Mouse (Mus musculus) midbrain, postnatal 0 days (tissue): ENCODE data around the gene Apba2. TPM values are rescaled to one million over a fixed set of nuclear protein-coding genes. Genes with fewer than 3 reads are reported as not detected.

Experiments
- ATAC-seq: fragments of 200-750 bp; cut with Nextera tagmentation; 2 replicates; pipeline ENCODE4 v1.8.0; 2017; ENCODE audit warnings: moderate number of reproducible peaks, mild to moderate bottlenecking, moderate TSS enrichment, moderate library complexity; ENCODE audit not compliant: low FRiP score
- DNase-seq: peaks from one replicate; pipeline ENCODE4 v3.0.0-alpha.2; 2015; ENCODE audit warnings: low spot score
- H3K27ac ChIP-seq: fragments of 300-500 bp; sonication (generic); 2 replicates; pipeline ENCODE4 v1.5.1; 2014; ENCODE audit warnings: low read depth, mild to moderate bottlenecking, low read length, mixed read lengths
- H3K27me3 ChIP-seq: fragments of 300-500 bp; sonication (generic); 2 replicates; pipeline ENCODE4 v1.6.1; 2014; ENCODE audit warnings: low read length, control low read depth, mixed read lengths; ENCODE audit not compliant: insufficient read depth
- H3K36me3 ChIP-seq: fragments of 300-500 bp; sonication (generic); 2 replicates; pipeline ENCODE4 v1.6.1; 2014; ENCODE audit warnings: low read length, control low read depth, mixed read lengths; ENCODE audit not compliant: insufficient read depth
- H3K4me1 ChIP-seq: fragments of 300-500 bp; sonication (generic); 2 replicates; pipeline ENCODE4 v1.6.1; 2014; ENCODE audit warnings: mild to moderate bottlenecking, control low read depth, antibody characterized with exemption, low read length, mixed read lengths; ENCODE audit not compliant: insufficient read depth
- H3K4me2 ChIP-seq: fragments of 300-500 bp; sonication (generic); 2 replicates; pipeline ENCODE4 v1.6.1; 2014; ENCODE audit warnings: low read depth, mild to moderate bottlenecking, low read length, mixed read lengths; ENCODE audit not compliant: poor library complexity, severe bottlenecking
- H3K4me3 ChIP-seq: fragments of 300-500 bp; sonication (generic); 2 replicates; pipeline ENCODE4 v1.5.1; 2014; ENCODE audit warnings: low read depth, mild to moderate bottlenecking, low read length, moderate library complexity
- H3K9ac ChIP-seq: fragments of 300-500 bp; sonication (generic); replicated peaks from 2 replicates; pipeline ENCODE4 v1.6.1; 2014; ENCODE audit warnings: mild to moderate bottlenecking, low read length, moderate library complexity, mixed read lengths; ENCODE audit not compliant: poor library complexity, severe bottlenecking
- H3K9me3 ChIP-seq: fragments of 300-500 bp; sonication (generic); 2 replicates; pipeline ENCODE4 v1.6.1; 2016; ENCODE audit warnings: low read length, control low read depth
- CTCF ChIP-seq: IDR thresholded peaks from 2 replicates; pipeline ENCODE4 v1.5.1; 2016; ENCODE audit warnings: antibody characterized with exemption, mild to moderate bottlenecking
- WGBS: fragments of 180-500 bp; shearing (Covaris S2); extraction: QIAGEN DNeasy Blood & Tissue Kit; methylation state at CpG from one replicate; pipeline ENCODE4 v1.1.7; 2014; 5-methylcytosine and 5-hydroxymethylcytosine counted together
- polyA plus RNA-seq: library from polyadenylated mRNA; unstranded; fragments of >200 nt; fragmentation: Nextera tagmentation; extraction: Ambion mirVana; gene quantifications from 2 replicates; pipeline ENCODE4 v1.2.1, GENCODE M21; 2015
- total RNA-seq: library from RNA; depleted of rRNA; stranded (reverse); fragments of >200 nt; gene quantifications from 2 replicates; pipeline ENCODE4 v1.2.3, GENCODE M21; 2014

Gene Apba2
- total and polyA plus RNA-seq, 2 experiments from 2014 or later = 199 to 374 TPM

- Histone ChIP-seq H3K27ac (no peak overlapping the region), H3K9me3 (no peaks in the 10 kb centered on the region), H3K4me3 (no peak overlapping the region), H3K4me1 (peaks cover 11% of the 10 kb centered on the region; the same call in 1 of the 2 replicates), H3K9ac (no peak overlapping the region), H3K36me3 (peaks cover 6% of the 10 kb centered on the region; the same call in 1 of the 2 replicates), H3K27me3 (no peaks in the 10 kb centered on the region), H3K4me2 (no peak overlapping the region)
- no peak for ATAC-seq
- DNase-seq = no peak
- 96% methylated on average over 6 of the region's 6 CpGs for WGBS
- no peak for TF ChIP-seq CTCF
Measured at GRCm38 (mm10) chr7:64694937-64695336, 193.4 kb downstream of the Apba2 start.

- no peak overlapping the region; the same call in 1 of the 2 replicates for H3K4me2 ChIP-seq
- H3K4me1 ChIP-seq = peaks cover 11% of the 10 kb centered on the region; the same call in 1 of the 2 replicates
- ATAC-seq (peak; percentile 25; the same call in 1 of the 2 replicates), DNase-seq (peak; percentile 74)
- no peak overlapping the region for H3K9ac ChIP-seq
- peaks cover 6% of the 10 kb centered on the region; the same call in 1 of the 2 replicates for H3K36me3 ChIP-seq
- peak overlapping the region; percentile 18; the same call in 1 of the 2 replicates for H3K27ac ChIP-seq
- H3K4me3 ChIP-seq = no peak overlapping the region
- TF ChIP-seq CTCF = no peak
- no peaks in the 10 kb centered on the region for H3K27me3 ChIP-seq
- H3K9me3 ChIP-seq = no peaks in the 10 kb centered on the region
- 37% methylated on average over 14 of the region's 14 CpGs for WGBS
Measured at GRCm38 (mm10) chr7:64696521-64697281, 195.2 kb downstream of the Apba2 start.

- ATAC-seq (no peak), DNase-seq (peak; percentile 31)
Measured at GRCm38 (mm10) chr7:64697791-64698337, 196.4 kb downstream of the Apba2 start.

GRCm38 (mm10) chr7:64704060-64704595 is 202.6 kb downstream of the Apba2 start:
- no peaks in the 10 kb centered on the region for H3K27me3 ChIP-seq
- H3K4me2 ChIP-seq = no peak overlapping the region
- TF ChIP-seq CTCF = no peak
- no peak overlapping the region for H3K4me3 ChIP-seq
- no peak for DNase-seq
- no peak overlapping the region for H3K9ac ChIP-seq
- no peaks in the 10 kb centered on the region for H3K9me3 ChIP-seq
- no peak overlapping the region for H3K27ac ChIP-seq
- ATAC-seq = no peak
- peaks cover 4% of the 10 kb centered on the region; the same call in 1 of the 2 replicates for H3K4me1 ChIP-seq
- H3K36me3 ChIP-seq = no peaks in the 10 kb centered on the region
- 87% methylated on average over 5 of the region's 5 CpGs for WGBS

More at GRCm38 (mm10) chr7:64697791-64698337, 196.4 kb downstream of the Apba2 start:
- H3K4me1 ChIP-seq = peaks cover 11% of the 10 kb centered on the region; the same call in 1 of the 2 replicates
- H3K9ac ChIP-seq = no peak overlapping the region
- H3K4me2 ChIP-seq = no peak overlapping the region
- no peak for TF ChIP-seq CTCF
- no peaks in the 10 kb centered on the region for H3K27me3 ChIP-seq
- H3K4me3 ChIP-seq = no peak overlapping the region
- H3K36me3 ChIP-seq = peaks cover 6% of the 10 kb centered on the region; the same call in 1 of the 2 replicates
- no peaks in the 10 kb centered on the region for H3K9me3 ChIP-seq
- no peak overlapping the region for H3K27ac ChIP-seq
- 54% methylated on average over 6 of the region's 6 CpGs for WGBS

GRCm38 (mm10) chr7:64708176-64708575 is 206.7 kb downstream of the Apba2 start:
- 0 out of 2 replicates have a peak overlapping the region, but pooled peaks have one; percentile 8 for H3K9ac ChIP-seq
- H3K27me3 ChIP-seq = no peaks in the 10 kb centered on the region
- H3K4me2 ChIP-seq = no peak overlapping the region
- no peak for ATAC-seq
- TF ChIP-seq CTCF = no peak
- no peak for DNase-seq
- H3K27ac ChIP-seq = no peak overlapping the region
- no peak overlapping the region for H3K4me3 ChIP-seq
- WGBS = 47% methylated on average over 4 of the region's 4 CpGs
- H3K4me1 ChIP-seq = 0 out of 2 replicates have a peak, but pooled peaks cover 4% of the 10 kb centered on the region
- no peaks in the 10 kb centered on the region for H3K36me3 ChIP-seq
- no peaks in the 10 kb centered on the region for H3K9me3 ChIP-seq
